Mouse (Mus musculus) kidney, adult 18-20 months (tissue): ENCODE data around the gene Ccdc36.

Experiments used
- DNase-seq: peaks from one replicate; pipeline ENCODE4 v3.0.0; 2021

Ccdc36 gene

DNA sequence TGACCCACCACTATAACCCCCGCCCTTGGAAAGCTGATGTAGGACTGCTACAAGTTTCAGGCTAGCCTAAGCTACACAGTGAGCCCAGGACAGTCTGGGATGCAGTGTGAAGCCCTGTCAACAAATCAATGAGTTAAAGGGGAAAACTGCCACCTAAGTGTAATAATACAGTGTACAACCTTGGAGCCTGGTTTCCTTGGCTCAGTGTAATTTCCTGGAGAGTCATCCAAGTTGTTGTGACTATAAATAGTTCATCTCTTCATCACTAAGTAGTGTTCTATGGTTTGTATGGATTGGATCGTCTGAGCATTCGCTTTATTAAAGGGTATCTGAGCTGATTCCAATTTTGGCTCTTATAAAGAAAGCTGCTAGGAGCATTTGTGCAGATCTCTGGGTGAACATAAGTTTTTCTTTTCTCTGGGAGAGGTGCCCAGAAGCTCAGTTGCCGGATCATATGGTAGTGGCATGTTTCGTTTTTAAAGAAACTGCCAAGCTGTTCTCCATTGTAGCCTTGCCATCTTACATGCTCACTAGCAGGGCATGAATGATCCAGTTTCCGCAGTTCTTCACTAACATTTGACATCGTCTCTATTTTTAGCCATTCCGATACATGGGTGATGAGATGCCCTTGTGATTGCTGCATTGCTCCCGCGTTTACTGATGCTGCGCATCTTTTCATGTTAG is 13.1 kb upstream of the Ccdc36 start:
- DNase-seq, result no peak

GRCm38 (mm10) chr9:108440485-108440884 is 12.2 kb upstream of the Ccdc36 start:
- no peak for DNase-seq

GRCm38 (mm10) chr9:108439176-108439575 is 10.9 kb upstream of the Ccdc36 start:
- DNase-seq, result no peak

- no peak for DNase-seq
Observed at GRCm38 (mm10) chr9:108436182-108436581, 7.9 kb upstream of the Ccdc36 start, which contains the start of gene BC048562. BC048562 (plus strand) TSS chr9:108436482.

- no peak for DNase-seq
Observed at GRCm38 (mm10) chr9:108431431-108432067, 3.3 kb upstream of the Ccdc36 start.

- peak; percentile 51 for DNase-seq
Observed at GRCm38 (mm10) chr9:108412221-108412620, 16.1 kb downstream of the Ccdc36 start.

DNA sequence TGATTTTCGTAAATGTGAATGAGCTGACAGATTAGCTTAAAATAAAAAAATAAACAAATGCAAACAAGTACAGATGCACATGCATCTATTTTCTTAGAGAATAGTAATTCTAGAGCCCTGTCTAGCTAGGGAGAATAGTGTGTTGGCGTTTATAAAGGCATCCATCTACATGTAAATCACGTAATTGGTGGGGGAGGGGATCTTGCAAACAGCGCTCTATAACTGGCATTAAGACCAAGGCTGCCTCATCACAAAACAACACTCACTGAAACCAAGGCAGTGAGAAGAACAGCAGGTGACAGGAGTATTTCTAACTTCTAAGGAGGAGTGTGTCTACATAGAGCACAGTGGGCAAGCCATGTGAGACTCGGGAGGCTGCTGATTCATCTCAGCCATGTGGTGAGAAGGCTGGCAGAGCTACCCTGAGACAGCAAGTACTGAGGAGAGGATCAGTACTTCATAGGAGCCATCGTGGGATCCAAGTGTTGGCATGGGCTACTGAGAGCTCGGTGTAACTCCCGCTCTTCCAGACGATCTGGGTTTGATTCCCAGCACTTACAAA is 16.8 kb downstream of the Ccdc36 start:
- no peak for DNase-seq

DNA sequence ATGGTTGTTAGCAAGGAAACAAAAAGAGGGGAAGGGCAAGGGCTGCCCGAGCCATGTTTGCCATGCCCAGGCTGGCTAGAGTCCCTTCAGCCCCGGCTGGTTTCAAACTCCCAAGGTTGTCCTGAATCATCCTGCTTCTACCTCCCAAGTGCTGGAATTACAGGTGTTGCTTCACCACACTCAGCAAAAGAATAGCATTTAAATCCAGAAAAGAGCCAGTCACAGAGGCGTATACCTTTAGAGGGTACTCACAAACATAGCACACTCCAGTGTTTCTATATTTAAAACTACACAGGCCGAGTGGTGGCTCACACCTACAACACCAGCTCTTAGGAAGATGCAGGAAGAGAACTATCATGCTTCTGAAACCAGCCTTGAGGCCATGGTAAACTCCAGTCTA is 18.7 kb downstream of the Ccdc36 start:
- DNase-seq, result no peak

DNA sequence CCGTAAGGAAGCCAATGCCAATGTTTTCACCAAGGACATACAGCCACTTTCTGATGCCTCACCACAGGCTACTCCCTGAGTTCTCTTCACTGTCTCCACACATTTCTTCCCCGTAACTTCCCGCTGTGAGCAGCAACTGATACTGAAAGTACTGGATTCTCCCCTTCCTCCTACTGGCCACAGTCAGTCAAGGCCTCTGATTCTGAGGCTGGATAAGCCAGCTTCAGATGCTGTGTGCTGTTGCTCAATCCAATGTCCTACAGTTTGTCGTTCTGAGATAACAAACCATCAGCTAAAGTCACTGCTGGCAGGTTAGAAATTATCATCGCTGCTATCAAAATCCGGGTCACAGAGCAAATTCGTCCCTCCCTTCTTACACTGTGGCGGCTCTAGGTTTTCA is 23.8 kb downstream of the Ccdc36 start:
- no peak for DNase-seq

DNA sequence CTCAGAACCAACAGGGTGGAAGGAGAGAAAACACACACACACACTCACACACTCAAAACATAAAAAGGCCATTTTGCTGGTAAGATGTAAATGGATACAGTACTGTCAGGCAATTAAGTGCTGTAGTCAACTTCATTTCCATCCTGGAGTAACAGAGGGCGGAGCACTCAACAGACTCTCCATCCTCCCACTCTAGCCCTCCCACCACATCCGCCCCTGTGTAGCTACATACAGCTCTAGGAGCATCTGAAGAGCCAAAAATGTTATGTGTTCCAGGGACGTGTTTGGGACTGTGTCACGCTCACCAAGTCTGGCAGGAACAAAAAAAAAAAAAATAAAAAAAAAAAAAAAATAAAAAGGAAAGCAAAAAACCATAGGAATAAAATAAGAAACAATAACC is 25.2 kb downstream of the Ccdc36 start:
- no peak for DNase-seq

DNA sequence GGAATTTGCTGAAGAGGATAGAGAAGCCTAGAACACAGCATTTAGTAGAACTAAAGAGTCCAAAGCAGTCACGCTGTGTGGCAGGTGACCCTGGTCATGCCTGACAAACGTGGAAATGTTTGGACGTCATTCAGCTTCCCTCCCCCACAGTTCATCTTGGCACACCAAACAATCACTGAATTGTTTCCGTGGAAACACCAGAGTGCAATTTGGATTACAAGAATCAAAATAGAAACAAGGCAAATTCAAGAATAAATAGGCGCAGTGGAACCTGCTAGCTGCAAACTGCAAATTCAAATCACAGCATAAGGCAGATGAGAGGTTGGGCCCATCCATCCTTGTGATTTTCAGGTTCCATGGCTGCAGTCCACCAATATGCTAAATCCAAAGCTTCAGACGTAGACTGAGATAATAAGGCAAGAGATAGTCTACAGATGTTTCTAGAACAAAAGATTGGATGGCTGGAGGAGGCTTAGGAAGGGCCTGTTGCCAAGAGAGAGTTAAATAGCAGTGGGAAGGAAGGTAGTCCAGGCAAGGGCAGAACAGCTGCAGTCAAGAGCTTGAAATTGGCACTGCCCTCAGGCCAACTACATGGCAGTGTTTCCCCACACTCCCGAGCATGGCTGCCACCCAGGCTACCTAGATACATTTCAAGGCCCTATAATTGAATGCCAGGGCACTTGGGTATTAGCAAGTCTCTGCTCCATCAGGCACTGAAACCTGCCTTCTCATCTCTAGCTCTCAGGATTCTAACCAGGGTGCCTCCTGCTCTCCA is 26.9 kb downstream of the Ccdc36 start:
- DNase-seq, result peak; percentile 68

DNA sequence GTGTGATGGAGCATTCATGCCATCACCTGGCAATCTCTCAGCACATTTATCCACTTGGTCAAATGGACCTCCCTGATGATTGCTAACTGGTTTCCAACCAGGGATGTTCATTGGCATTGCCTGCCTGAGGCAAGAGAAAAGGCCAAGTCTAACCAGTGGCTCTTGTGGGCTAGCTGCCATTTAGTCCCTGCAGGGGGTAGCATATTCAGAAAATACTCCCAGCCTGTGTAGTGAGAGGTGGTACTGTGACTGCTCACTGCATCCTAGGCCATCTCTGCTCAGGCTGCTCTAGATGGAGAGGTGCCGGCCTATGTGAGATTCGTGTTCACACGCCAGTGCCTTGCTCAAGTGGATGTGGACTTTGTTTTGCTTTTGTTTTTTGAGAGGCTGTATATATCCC is 30.0 kb downstream of the Ccdc36 start:
- no peak for DNase-seq

DNA sequence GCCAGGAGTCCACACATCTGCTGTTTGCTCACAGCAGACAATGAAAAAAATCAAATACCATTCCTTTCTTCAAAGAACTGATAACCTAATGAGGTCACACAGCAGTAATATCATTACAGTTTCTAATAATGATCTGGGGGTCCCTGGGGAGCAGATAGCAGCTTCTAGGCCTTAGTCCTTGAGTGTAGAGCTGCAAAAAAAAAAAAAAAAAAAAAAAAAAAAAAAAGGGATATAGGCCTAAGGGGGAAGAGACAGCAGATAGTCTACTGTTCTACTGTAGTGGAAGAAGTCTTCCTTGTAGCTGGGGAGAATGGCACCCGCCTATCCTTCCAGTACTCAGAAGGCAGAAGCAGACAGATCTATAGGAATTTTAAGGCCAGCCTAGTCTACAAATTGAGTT is 32.9 kb downstream of the Ccdc36 start:
- no peak for DNase-seq

DNA sequence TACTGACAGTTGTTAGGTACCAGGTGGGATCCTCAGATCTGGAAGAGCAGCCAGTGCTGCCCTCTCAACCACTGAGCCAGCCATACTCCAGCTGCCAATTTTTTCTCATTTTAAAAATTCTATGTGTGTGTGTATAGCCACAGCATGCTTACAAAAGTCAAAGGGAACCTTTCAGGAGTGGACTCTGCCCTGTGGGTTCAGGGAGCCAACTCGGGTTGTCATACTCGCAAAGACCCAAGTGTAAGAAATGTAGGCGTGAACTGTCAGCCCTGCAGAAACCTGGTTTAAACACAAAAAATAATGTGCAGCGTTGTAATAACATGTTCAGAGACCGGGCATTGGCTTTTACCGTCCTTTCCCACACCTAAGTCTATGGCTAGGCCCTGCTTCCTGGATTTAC is 34.1 kb downstream of the Ccdc36 start:
- DNase-seq, result peak; percentile 47

GRCm38 (mm10) chr9:108392676-108393075 is 35.6 kb downstream of the Ccdc36 start, which contains the start of gene 1700102P08Rik:
1700102P08Rik (plus strand) TSS chr9:108392805.
- peak; percentile 74 for DNase-seq

- DNase-seq, result peak; percentile 25
Observed at GRCm38 (mm10) chr9:108389220-108389619, 39.1 kb downstream of the Ccdc36 start.

DNA sequence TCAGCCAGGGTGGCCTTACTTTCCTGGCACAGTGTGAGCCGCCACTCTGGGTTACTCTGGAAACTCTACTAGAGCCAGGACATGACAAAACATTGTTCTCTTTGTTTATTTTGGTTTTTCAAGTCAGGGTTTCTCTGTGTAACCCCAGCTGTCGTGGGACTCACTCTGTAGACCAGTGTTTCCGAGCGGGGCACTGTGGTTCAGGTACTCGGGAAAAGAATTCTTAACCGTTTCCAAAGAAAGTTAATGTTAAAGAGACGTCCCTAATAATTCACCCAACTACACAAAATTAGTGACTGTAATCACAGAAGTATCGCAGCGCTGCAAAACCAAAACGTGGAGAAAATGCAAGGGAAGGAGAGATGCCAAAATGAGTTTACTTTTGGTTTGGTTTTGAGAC is 39.7 kb downstream of the Ccdc36 start:
- DNase-seq, result peak; percentile 20

GRCm38 (mm10) chr9:108386816-108387215 is 41.5 kb downstream of the Ccdc36 start:
- no peak for DNase-seq

GRCm38 (mm10) chr9:108385006-108385405 is 43.3 kb downstream of the Ccdc36 start:
- DNase-seq, result peak; percentile 51

- DNase-seq, result no peak
Observed at GRCm38 (mm10) chr9:108381382-108381781, 46.9 kb downstream of the Ccdc36 start.

DNA sequence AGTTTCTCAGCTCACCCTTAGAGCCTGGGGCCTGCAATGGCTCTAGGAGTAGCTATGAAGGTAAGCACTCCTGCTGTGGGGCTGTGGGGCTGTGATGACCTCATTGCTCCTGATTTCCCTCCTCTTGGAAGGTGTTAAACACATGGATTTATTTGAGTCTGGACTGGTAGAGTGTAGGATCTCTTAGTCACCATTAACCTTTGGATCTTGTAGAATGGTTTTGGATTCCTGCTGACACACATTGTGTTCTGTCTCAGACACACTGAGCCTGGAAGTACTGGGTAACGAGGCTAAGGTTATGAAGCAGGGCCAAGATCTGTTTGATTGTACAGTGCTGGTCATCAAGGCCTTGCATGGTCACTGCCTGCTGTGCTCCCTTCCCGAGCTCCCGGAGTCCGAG is 49.0 kb downstream of the Ccdc36 start:
- DNase-seq, result no peak

GRCm38 (mm10) chr9:108378736-108379135 is 49.5 kb downstream of the Ccdc36 start:
- no peak for DNase-seq

- DNase-seq, result no peak
Observed at GRCm38 (mm10) chr9:108378234-108378633, 50.0 kb downstream of the Ccdc36 start.
